Mouse (Mus musculus): ENCODE results near the gene Ppp1r14a.

GRCm38 (mm10) chr7:29290691-29291485 lies 1.8 kb downstream of the Ppp1r14a start:
- TF ChIP-seq CTCF (IDR thresholded peaks at IDR 0.05; ENCODE audit: low read depth) (no peak), EP300 (IDR thresholded peaks at IDR 0.05; ENCODE audit: low read depth) (no peak)

Data from liver, postnatal 0 days (tissue).